Mouse (Mus musculus): ENCODE data around the gene Snd1. TPM values are rescaled to one million over a fixed set of nuclear protein-coding genes. Genes with fewer than 3 reads are reported as not detected.

Snd1 gene
- polyA plus RNA-seq, 1 experiment from 2014 or later, result 128 TPM

DNA sequence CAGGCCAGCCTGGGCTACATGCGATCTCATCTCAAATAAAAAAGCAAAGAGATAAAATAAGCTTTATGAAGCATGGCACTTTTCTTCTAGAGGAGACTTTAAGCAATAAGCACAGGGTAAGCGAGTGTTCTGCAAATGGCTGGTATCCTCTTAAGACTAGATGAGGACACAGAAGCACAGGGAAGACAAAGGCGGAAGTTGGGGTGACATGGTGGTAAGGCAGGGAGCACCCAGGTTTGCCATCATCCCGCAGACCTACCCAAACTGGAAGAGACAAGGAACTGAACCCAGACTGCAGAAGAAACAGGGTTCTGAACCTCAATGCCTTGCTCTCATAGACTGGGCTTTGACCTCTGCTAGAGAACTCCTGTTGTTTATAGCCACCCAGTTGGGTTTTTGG lies 119.8 kb downstream of the Snd1 start:
- Histone ChIP-seq H3K4me1 (replicated peaks; ENCODE audit: control insufficient read depth, insufficient read depth, low read length) (no peaks in the 10 kb centered on the region), H3K4me2 (ENCODE audit: low read depth, low read length) (no peak overlapping the region), H3K9me3 (ENCODE audit: control insufficient read depth, low read length) (no peaks in the 10 kb centered on the region), H3K4me3 (ENCODE audit: low read length) (no peak overlapping the region), H3K27me3 (ENCODE audit: control insufficient read depth, insufficient read depth, low read depth, low read length) (no peaks in the 10 kb centered on the region), H3K9ac (ENCODE audit: low read length) (no peak overlapping the region), H3K27ac (ENCODE audit: low read length) (no peak overlapping the region), H3K36me3 (ENCODE audit: control insufficient read depth, insufficient read depth, low read length) (no peaks in the 10 kb centered on the region)
- WGBS, result 95% methylated on average over 4 of the region's 4 CpGs
- no peak for ATAC-seq (ENCODE audit: low read depth)

DNA sequence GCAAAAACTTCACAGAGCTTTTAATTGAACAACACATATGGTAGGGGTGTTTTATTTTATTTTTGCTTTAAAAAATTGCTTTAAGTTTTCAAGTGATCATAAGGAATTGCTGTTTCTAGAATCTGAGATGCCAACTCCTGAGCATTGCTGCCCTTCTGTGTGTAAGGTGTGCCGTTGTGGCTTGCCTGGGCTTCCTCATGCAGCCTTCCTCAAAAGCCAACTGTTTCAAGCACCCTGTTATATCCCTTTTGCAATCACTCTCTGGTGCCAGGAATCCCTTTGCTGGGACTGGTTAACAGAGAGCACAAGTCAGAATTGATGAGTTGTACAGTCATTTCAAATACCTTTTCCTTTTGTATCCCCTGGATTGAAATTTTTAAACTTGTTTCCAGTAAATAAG lies 120.3 kb downstream of the Snd1 start:
- H3K4me3 ChIP-seq (ENCODE audit: low read length), result no peak overlapping the region
- no peaks in the 10 kb centered on the region for H3K36me3 ChIP-seq (ENCODE audit: control insufficient read depth, insufficient read depth, low read length)
- no peak overlapping the region for H3K9ac ChIP-seq (ENCODE audit: low read length)
- no peak for ATAC-seq (ENCODE audit: low read depth)
- 92% methylated on average over 1 of the region's 1 CpGs for WGBS
- no peak overlapping the region for H3K27ac ChIP-seq (ENCODE audit: low read length)
- H3K4me2 ChIP-seq (ENCODE audit: low read depth, low read length), result no peak overlapping the region
- no peaks in the 10 kb centered on the region for H3K27me3 ChIP-seq (ENCODE audit: control insufficient read depth, insufficient read depth, low read depth, low read length)
- no peaks in the 10 kb centered on the region for H3K4me1 ChIP-seq (replicated peaks; ENCODE audit: control insufficient read depth, insufficient read depth, low read length)
- H3K9me3 ChIP-seq (ENCODE audit: control insufficient read depth, low read length), result no peaks in the 10 kb centered on the region

DNA sequence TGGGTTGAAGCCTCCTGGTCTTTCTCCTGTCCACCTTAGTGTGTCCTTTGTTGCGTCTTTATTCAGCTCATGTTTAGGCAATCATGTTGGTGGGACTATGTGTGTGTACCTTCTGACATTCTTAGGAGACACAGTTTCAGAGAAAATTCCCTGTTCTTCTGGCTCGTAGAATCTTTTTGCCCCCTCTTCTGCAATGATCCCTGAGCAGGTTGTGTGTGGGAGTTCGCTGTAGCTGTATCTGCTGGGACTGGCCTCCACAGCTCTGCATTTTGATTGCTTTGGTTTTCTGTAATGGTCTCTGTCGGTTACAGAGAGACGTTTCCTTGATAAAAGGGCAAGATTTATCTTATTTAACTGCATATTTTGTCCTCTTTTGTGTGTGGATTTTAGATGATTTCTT lies 122.3 kb downstream of the Snd1 start:
- no peak overlapping the region for H3K27ac ChIP-seq (ENCODE audit: low read length)
- ATAC-seq (ENCODE audit: low read depth), result no peak
- H3K36me3 ChIP-seq (ENCODE audit: control insufficient read depth, insufficient read depth, low read length), result no peaks in the 10 kb centered on the region
- H3K27me3 ChIP-seq (ENCODE audit: control insufficient read depth, insufficient read depth, low read depth, low read length), result no peaks in the 10 kb centered on the region
- WGBS, result 87% methylated on average over 5 of the region's 5 CpGs
- H3K9ac ChIP-seq (ENCODE audit: low read length), result no peak overlapping the region
- no peak overlapping the region for H3K4me3 ChIP-seq (ENCODE audit: low read length)
- no peak overlapping the region for H3K4me2 ChIP-seq (ENCODE audit: low read depth, low read length)
- H3K9me3 ChIP-seq (ENCODE audit: control insufficient read depth, low read length), result no peaks in the 10 kb centered on the region
- H3K4me1 ChIP-seq (replicated peaks; ENCODE audit: control insufficient read depth, insufficient read depth, low read length), result no peaks in the 10 kb centered on the region

DNA sequence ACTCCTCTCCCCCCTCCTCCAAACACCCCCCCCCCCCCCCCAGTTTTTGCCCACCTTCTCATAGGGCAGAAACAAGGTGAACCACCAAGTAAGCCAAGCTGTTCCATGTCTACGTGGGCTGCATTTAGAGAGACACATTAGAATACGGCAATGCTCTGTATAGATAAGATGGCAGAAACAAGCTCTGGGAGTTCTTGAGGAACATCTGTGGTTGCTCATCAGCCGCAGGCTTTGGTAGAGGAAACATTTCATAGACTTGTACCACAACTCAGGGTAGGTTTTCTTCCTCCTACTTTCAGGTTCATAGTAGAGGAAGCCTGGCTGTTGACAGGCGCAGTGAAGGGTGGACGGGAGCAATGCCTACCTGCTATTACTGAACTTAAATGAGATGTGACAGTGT lies 124.2 kb downstream of the Snd1 start:
- 83% methylated on average over 5 of the region's 5 CpGs for WGBS
- no peak overlapping the region for H3K9ac ChIP-seq (ENCODE audit: low read length)
- no peaks in the 10 kb centered on the region for H3K4me1 ChIP-seq (replicated peaks; ENCODE audit: control insufficient read depth, insufficient read depth, low read length)
- no peaks in the 10 kb centered on the region for H3K36me3 ChIP-seq (ENCODE audit: control insufficient read depth, insufficient read depth, low read length)
- H3K27ac ChIP-seq (ENCODE audit: low read length), result no peak overlapping the region
- no peaks in the 10 kb centered on the region for H3K27me3 ChIP-seq (ENCODE audit: control insufficient read depth, insufficient read depth, low read depth, low read length)
- no peak overlapping the region for H3K4me2 ChIP-seq (ENCODE audit: low read depth, low read length)
- H3K4me3 ChIP-seq (ENCODE audit: low read length), result no peak overlapping the region
- H3K9me3 ChIP-seq (ENCODE audit: control insufficient read depth, low read length), result no peaks in the 10 kb centered on the region
- no peak for ATAC-seq (ENCODE audit: low read depth)

DNA sequence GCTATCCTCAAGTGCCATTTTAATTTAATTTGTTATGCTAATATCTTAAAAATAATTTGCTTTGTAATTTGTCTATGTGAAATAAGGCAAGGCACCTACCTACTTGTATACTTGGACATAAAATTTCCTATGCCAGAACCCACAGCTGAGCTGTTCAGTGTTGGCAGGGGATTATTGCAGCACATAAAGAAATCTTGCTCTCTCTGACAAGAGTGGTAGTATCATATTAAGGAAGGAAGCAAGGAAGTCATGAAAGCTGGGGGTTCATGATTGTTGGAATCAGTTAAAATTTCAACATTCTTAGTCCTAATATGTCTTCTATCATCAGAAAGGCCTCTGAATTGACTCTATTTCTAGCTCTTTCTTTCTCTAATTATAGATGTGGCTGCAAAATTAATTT lies 125.5 kb downstream of the Snd1 start:
- Histone ChIP-seq H3K9ac (ENCODE audit: low read length) (no peak overlapping the region), H3K9me3 (ENCODE audit: control insufficient read depth, low read length) (no peaks in the 10 kb centered on the region)
- no peak for ATAC-seq (ENCODE audit: low read depth)

DNA sequence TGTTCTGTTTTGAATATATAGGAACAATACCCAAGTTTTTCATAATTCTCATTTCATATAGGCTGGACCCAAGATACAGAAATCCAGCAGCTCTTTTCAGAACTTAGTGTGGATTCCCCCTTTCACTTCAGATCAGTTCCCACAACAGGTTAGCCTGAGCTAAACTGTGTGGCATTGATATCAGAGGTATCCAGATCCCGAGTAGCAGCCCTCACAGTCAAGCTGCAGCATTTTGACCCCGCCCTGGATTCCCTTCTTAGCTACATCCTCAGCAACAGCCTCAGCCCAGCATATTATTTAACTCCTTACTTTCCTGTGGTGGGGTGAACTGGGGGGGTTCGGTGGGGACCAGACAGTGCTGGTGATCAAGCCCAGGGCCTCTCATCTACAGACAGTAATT lies 128.5 kb downstream of the Snd1 start:
- WGBS, result 62% methylated on average over 3 of the region's 3 CpGs
- H3K4me3 ChIP-seq (ENCODE audit: low read length), result no peak overlapping the region
- H3K36me3 ChIP-seq (ENCODE audit: control insufficient read depth, insufficient read depth, low read length), result no peaks in the 10 kb centered on the region
- no peak overlapping the region for H3K9ac ChIP-seq (ENCODE audit: low read length)
- no peaks in the 10 kb centered on the region for H3K4me1 ChIP-seq (replicated peaks; ENCODE audit: control insufficient read depth, insufficient read depth, low read length)
- H3K27ac ChIP-seq (ENCODE audit: low read length), result no peak overlapping the region
- no peak overlapping the region for H3K4me2 ChIP-seq (ENCODE audit: low read depth, low read length)
- no peaks in the 10 kb centered on the region for H3K27me3 ChIP-seq (ENCODE audit: control insufficient read depth, insufficient read depth, low read depth, low read length)
- no peaks in the 10 kb centered on the region for H3K9me3 ChIP-seq (ENCODE audit: control insufficient read depth, low read length)
- no peak for ATAC-seq (ENCODE audit: low read depth)

More for the DNA sequence above, 125.5 kb downstream of the Snd1 start:
- H3K27ac ChIP-seq (ENCODE audit: low read length), result no peak overlapping the region
- no peaks in the 10 kb centered on the region for H3K27me3 ChIP-seq (ENCODE audit: control insufficient read depth, insufficient read depth, low read depth, low read length)
- H3K4me2 ChIP-seq (ENCODE audit: low read depth, low read length), result no peak overlapping the region
- no peak overlapping the region for H3K4me3 ChIP-seq (ENCODE audit: low read length)
- H3K4me1 ChIP-seq (replicated peaks; ENCODE audit: control insufficient read depth, insufficient read depth, low read length), result no peaks in the 10 kb centered on the region
- H3K36me3 ChIP-seq (ENCODE audit: control insufficient read depth, insufficient read depth, low read length), result no peaks in the 10 kb centered on the region

DNA sequence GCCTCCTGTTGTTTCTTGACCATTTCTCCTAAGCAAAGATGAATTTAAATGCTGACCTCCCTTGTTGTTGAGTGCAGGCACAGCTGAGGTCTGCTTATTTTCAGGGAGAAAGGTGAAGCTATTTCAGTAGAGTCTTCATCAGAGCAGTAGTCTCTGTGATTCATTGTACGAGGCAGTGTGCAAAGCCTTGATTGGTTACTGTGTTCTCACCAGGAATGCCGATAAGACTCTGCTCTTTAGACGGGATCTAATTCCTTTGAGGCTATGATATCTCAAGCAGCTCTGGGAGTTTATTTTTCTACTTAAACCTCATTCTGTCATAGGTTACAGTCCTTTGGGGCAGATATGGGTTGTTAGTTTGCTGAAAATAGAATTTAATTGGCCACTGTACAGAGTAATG lies 128.9 kb downstream of the Snd1 start:
- Histone ChIP-seq H3K4me2 (ENCODE audit: low read depth, low read length) (no peak overlapping the region), H3K9me3 (ENCODE audit: control insufficient read depth, low read length) (no peaks in the 10 kb centered on the region), H3K9ac (ENCODE audit: low read length) (no peak overlapping the region), H3K4me1 (replicated peaks; ENCODE audit: control insufficient read depth, insufficient read depth, low read length) (no peaks in the 10 kb centered on the region), H3K27me3 (ENCODE audit: control insufficient read depth, insufficient read depth, low read depth, low read length) (no peaks in the 10 kb centered on the region), H3K36me3 (ENCODE audit: control insufficient read depth, insufficient read depth, low read length) (no peaks in the 10 kb centered on the region), H3K27ac (ENCODE audit: low read length) (no peak overlapping the region), H3K4me3 (ENCODE audit: low read length) (no peak overlapping the region)
- no peak for ATAC-seq (ENCODE audit: low read depth)
- 36% methylated on average over 3 of the region's 3 CpGs for WGBS

DNA sequence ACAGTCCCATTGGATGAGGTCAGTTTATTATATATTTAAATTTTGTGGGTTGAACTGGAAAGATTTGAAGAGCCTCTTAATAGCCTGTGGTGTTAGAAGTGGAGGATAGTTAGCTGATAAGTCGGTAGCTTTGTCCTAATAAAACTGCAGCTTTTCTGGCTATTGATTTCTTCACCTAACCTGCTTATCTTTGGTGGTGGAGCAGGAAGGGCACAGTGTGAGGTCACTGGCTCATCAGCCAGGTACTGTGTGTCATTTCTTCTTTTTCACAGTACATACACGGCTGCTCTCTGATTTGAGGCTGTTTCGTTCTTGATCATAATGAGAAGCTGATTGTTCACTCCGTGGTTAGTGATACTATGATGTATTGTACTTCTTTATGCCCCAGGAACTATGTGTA lies 134.4 kb downstream of the Snd1 start:
- 74% methylated on average over 4 of the region's 4 CpGs for WGBS
- Histone ChIP-seq H3K27me3 (ENCODE audit: control insufficient read depth, insufficient read depth, low read depth, low read length) (no peaks in the 10 kb centered on the region), H3K4me2 (ENCODE audit: low read depth, low read length) (no peak overlapping the region), H3K4me1 (replicated peaks; ENCODE audit: control insufficient read depth, insufficient read depth, low read length) (no peaks in the 10 kb centered on the region), H3K9me3 (ENCODE audit: control insufficient read depth, low read length) (no peaks in the 10 kb centered on the region), H3K4me3 (ENCODE audit: low read length) (no peak overlapping the region), H3K27ac (ENCODE audit: low read length) (no peak overlapping the region), H3K9ac (ENCODE audit: low read length) (no peak overlapping the region), H3K36me3 (ENCODE audit: control insufficient read depth, insufficient read depth, low read length) (no peaks in the 10 kb centered on the region)
- ATAC-seq (ENCODE audit: low read depth), result no peak

DNA sequence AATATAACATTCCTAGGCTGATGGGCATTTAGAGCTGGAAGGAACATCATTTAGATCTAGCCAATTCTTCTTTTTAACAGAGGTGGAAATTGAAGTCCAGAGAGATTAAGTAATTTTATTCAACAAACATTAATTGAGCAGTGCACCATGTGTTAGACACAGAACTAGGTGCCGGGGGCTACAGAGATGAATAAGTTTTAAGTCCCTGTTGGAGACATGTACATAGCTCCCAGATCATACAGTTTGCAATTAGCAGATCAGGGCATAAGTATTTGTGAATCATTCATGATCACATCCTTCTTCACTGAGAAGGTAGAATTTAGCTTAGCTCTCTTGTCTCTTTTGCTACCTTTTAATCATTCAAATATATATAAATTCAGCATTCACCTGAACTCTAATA lies 135.2 kb downstream of the Snd1 start:
- Histone ChIP-seq H3K4me2 (ENCODE audit: low read depth, low read length) (no peak overlapping the region), H3K4me1 (replicated peaks; ENCODE audit: control insufficient read depth, insufficient read depth, low read length) (no peaks in the 10 kb centered on the region), H3K27ac (ENCODE audit: low read length) (no peak overlapping the region), H3K9ac (ENCODE audit: low read length) (no peak overlapping the region), H3K27me3 (ENCODE audit: control insufficient read depth, insufficient read depth, low read depth, low read length) (no peaks in the 10 kb centered on the region), H3K4me3 (ENCODE audit: low read length) (no peak overlapping the region), H3K9me3 (ENCODE audit: control insufficient read depth, low read length) (no peaks in the 10 kb centered on the region), H3K36me3 (ENCODE audit: control insufficient read depth, insufficient read depth, low read length) (no peaks in the 10 kb centered on the region)
- ATAC-seq (ENCODE audit: low read depth), result no peak
- 85% methylated on average over 1 of the region's 1 CpGs for WGBS

DNA sequence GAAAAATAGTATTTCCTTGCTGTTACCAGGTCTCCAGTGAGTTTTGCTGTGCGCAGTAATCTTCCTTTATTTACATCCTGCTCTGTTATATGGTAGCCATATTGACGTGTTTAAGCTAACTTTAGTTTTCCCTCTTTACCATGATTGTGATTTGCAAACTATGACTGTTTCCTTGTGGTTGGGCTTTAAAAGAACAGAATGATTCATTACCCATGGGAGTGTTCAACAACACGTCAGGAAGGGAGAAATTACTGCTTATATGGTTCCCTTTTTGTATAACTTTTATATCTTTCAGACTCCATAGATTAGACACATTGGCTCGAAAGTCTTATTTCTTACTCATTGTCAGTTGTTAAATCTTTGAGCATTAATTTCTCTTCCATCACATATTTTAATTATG lies 138.5 kb downstream of the Snd1 start:
- Histone ChIP-seq H3K4me1 (replicated peaks; ENCODE audit: control insufficient read depth, insufficient read depth, low read length) (peaks cover 5% of the 10 kb centered on the region), H3K9ac (ENCODE audit: low read length) (no peak overlapping the region), H3K27ac (ENCODE audit: low read length) (no peak overlapping the region), H3K4me3 (ENCODE audit: low read length) (no peak overlapping the region), H3K27me3 (ENCODE audit: control insufficient read depth, insufficient read depth, low read depth, low read length) (no peaks in the 10 kb centered on the region), H3K4me2 (ENCODE audit: low read depth, low read length) (no peak overlapping the region), H3K36me3 (ENCODE audit: control insufficient read depth, insufficient read depth, low read length) (no peaks in the 10 kb centered on the region), H3K9me3 (ENCODE audit: control insufficient read depth, low read length) (no peaks in the 10 kb centered on the region)
- no peak for ATAC-seq (ENCODE audit: low read depth)
- WGBS, result 79% methylated on average over 4 of the region's 4 CpGs
